Mouse (Mus musculus): ENCODE results near the gene Tppp2.

DNA sequence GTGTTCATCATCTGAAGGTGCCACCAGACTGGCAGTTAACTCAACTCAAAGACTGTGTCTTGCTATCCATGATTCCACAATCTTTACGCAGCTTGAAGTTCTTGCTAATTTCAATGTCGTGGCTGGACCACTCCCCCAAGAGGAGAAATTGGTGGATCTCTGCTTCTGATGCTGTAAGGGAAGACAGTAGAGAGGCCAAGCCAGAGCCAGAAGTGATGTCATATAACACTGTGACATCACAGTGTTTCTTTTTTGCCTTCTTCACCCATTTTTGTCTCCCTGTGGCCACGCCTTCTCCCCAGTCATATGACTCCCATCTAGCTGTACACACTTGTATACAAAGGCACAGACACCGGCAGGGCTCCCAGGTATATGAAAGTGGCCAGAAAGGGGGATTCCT is at the start of gene Tppp2:
- no peak for TF ChIP-seq EP300 (IDR thresholded peaks at IDR 0.05; ENCODE audit: low read depth)
- no peak for TF ChIP-seq CTCF (IDR thresholded peaks at IDR 0.05; ENCODE audit: low read depth)

Measured in liver, postnatal 0 days (tissue).